Mouse (Mus musculus) lung, embryonic 16.5 days (tissue): Measurements from ENCODE around the gene Kif14. TPM values are rescaled to one million over a fixed set of nuclear protein-coding genes. Genes with fewer than 3 reads are reported as not detected.

Experiments used
- ATAC-seq: fragments of 200-750 bp; cut with Nextera tagmentation; 2 replicates; pipeline ENCODE4 v1.8.0; 2017; ENCODE audit warnings: low read depth, mild to moderate bottlenecking, moderate library complexity
- H3K27ac ChIP-seq: fragments of 300-500 bp; sonication (generic); 2 replicates; pipeline ENCODE4 v1.5.1; 2014; ENCODE audit warnings: mild to moderate bottlenecking, control low read depth, low read length
- H3K27me3 ChIP-seq: fragments of 300-500 bp; sonication (generic); 2 replicates; pipeline ENCODE4 v1.6.1; 2014; ENCODE audit warnings: low read depth, low read length, mixed read lengths; ENCODE audit not compliant: control insufficient read depth, insufficient read depth
- H3K36me3 ChIP-seq: fragments of 300-500 bp; sonication (generic); 2 replicates; pipeline ENCODE4 v1.6.1; 2014; ENCODE audit warnings: low read length; ENCODE audit not compliant: control insufficient read depth, insufficient read depth
- H3K4me1 ChIP-seq: fragments of 300-500 bp; sonication (generic); replicated peaks from 2 replicates; pipeline ENCODE4 v1.6.1; 2014; ENCODE audit warnings: low read length, mixed read lengths; ENCODE audit not compliant: control insufficient read depth, insufficient read depth
- H3K4me2 ChIP-seq: fragments of 300-500 bp; sonication (generic); 2 replicates; pipeline ENCODE4 v1.6.1; 2014; ENCODE audit warnings: low read depth, low read length, control low read depth
- H3K4me3 ChIP-seq: fragments of 300-500 bp; sonication (generic); 2 replicates; pipeline ENCODE4 v1.5.1; 2014; ENCODE audit warnings: mild to moderate bottlenecking, low read length, control low read depth
- H3K9ac ChIP-seq: fragments of 300-500 bp; sonication (generic); 2 replicates; pipeline ENCODE4 v1.6.1; 2014; ENCODE audit warnings: low read length, control low read depth
- H3K9me3 ChIP-seq: fragments of 300-500 bp; sonication (generic); 2 replicates; pipeline ENCODE4 v1.6.1; 2016; ENCODE audit warnings: low read length; ENCODE audit not compliant: control insufficient read depth
- WGBS: fragments of 180-500 bp; shearing (Covaris S2); extraction: QIAGEN DNeasy Blood & Tissue Kit; methylation state at CpG from one replicate; pipeline ENCODE4 v1.1.7; 2014; 5-methylcytosine and 5-hydroxymethylcytosine counted together
- polyA plus RNA-seq: library from polyadenylated mRNA; unstranded; fragments of >200 nt; fragmentation: Nextera tagmentation; extraction: Ambion mirVana; gene quantifications from 2 replicates; pipeline ENCODE4 v1.2.1, GENCODE M21; 2015

Gene Kif14
- polyA plus RNA-seq: 5.6 and 6.9 TPM in 2 replicates

DNA sequence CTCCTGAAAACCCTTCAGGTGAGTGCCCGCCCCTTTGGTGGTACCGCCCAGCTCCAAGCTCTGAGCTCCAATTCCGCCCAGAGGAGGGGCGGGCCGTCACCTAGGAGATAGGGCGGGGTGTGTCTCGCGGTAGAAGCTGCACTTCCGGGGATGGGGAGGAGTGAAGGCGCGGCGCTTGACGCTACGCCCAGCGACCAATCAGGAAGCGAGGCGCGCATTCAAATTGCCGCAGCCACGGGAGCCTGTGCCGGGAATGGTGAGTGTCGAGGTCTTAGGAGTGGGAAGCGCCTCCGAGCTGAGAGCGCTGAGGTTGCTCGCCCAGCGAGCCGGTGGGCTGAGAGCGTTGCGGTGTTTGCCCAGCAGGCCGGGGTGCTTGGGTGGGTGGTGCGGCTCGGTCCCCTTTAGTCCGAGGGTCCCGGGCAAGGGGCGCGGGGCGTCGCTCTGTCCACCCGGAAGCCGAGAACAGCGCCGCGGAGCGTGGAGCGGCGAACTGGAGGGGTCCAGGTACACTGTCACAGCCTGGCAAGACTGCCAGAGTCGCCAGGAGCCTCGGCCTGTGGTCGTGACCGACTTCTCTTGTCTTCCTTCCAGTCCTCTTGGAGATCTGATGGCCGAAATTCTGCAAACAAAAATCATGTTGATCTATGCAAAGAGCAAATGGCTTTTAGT, at the start of gene Kif14:
Gene Kif14 (plus strand): TSS at position 201 of the 669 bp plus-strand sequence.
- under 1% methylated on average over 52 of the region's 52 CpGs for WGBS
- Histone ChIP-seq H3K36me3 (peaks cover 7% of the 10 kb centered on the region; the same call in 1 of the 2 replicates), H3K4me1 (peaks cover 8% of the 10 kb centered on the region), H3K27me3 (no peaks in the 10 kb centered on the region), H3K4me2 (peak within 1 kb of the TSS; percentile 99), H3K4me3 (peak within 1 kb of the TSS; percentile 69), H3K27ac (peak within 1 kb of the TSS; percentile 25; the same call in 1 of the 2 replicates), H3K9ac (peak within 1 kb of the TSS; percentile 81), H3K9me3 (no peaks in the 10 kb centered on the region)
- peak; percentile 100 for ATAC-seq

DNA sequence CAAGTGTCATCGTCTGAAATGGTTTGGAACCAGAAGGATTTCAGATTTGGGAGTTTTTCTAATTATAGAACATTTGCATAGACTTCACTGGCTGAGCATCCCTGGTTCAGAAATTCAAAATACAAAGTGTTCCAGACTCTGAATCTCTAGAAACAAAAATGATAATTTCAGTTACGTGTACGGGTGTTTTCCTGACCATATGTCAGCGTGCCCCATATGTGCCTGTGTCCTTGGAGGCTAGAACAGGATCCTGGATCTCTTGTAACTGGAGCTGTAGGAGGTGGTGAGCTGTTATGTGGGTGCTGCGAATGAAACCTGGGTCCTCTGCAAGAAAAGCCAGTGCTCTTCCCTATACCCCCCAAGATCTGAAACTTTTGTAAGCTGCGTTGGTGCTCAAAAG, 47.8 kb upstream of the Kif14 start:
- Histone ChIP-seq H3K4me3 (no peak overlapping the region), H3K27ac (no peak overlapping the region), H3K27me3 (no peaks in the 10 kb centered on the region), H3K4me1 (no peaks in the 10 kb centered on the region), H3K9ac (no peak overlapping the region), H3K36me3 (no peaks in the 10 kb centered on the region; the same call in 1 of the 2 replicates), H3K9me3 (no peaks in the 10 kb centered on the region), H3K4me2 (no peak overlapping the region)
- no peak for ATAC-seq
- 86% methylated on average over 6 of the region's 6 CpGs for WGBS

DNA sequence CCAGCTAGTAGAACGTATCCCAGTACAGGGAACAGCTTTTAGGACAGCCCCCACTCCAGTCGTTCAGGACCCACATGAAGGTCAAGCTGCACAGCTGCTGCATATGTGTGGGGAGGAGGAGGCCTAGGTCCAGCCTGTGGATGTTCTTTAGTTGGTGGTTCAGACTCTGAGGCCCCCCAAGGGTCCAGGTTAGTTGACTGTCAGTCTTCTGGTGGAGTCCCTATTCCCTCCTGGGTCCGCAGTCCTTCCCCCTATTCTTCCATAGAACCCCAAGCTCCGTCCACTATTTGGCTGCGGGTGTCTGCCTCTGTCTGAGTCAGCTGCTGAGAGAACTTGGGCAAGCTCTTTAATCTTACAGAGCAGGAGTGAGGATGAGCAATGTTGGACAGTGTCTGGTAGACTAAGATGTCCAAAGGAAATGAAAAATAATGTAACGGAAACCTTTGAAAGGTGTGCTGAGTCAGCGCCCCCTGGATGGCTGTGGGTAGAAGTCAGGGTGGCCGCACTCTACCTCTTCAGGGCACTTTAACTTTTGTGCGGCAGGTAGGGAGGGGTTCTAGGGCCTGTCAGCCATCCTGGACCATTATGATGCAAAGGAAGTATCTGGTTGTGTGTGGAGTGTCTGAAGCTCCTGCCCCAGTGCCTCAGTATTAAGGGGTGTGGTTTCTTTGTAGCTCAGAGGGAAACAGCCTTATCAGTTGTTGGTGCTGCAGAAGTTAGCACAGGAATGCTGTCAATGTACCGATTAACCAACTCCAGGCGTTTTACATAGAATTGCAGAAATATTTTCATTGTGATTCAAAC, 38.8 kb upstream of the Kif14 start:
- no peak overlapping the region for H3K4me2 ChIP-seq
- H3K4me1 ChIP-seq: no peaks in the 10 kb centered on the region
- peaks cover 5% of the 10 kb centered on the region; the same call in 1 of the 2 replicates for H3K36me3 ChIP-seq
- no peak overlapping the region for H3K27ac ChIP-seq
- no peaks in the 10 kb centered on the region for H3K9me3 ChIP-seq
- ATAC-seq: no peak
- H3K27me3 ChIP-seq: no peaks in the 10 kb centered on the region
- H3K9ac ChIP-seq: no peak overlapping the region
- 71% methylated on average over 11 of the region's 11 CpGs for WGBS
- H3K4me3 ChIP-seq: no peak overlapping the region

DNA sequence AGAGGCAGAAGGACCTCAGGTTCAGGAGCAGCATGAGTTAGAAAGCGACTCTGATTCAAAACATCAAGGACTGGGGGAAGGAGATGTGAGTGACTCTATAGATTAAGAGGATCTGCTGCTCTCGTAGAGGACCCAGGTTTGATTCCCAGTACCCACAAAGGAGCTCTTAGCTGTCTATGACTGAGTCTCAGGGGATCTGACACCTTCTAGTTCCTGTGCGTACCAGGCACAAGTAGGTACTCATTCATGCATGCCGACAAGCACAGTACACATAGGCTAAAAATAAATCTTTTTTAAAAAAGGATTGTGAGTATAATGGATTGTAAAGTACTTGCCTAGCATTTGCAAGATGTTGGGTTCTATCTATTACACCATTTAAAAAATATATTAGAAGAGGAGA, 37.2 kb upstream of the Kif14 start:
- 81% methylated on average over 4 of the region's 4 CpGs for WGBS
- Histone ChIP-seq H3K36me3 (peaks cover 7% of the 10 kb centered on the region; the same call in 1 of the 2 replicates), H3K4me3 (no peak overlapping the region), H3K27me3 (no peaks in the 10 kb centered on the region), H3K9me3 (no peaks in the 10 kb centered on the region), H3K4me2 (no peak overlapping the region), H3K27ac (no peak overlapping the region), H3K4me1 (no peaks in the 10 kb centered on the region), H3K9ac (no peak overlapping the region)
- ATAC-seq: no peak

DNA sequence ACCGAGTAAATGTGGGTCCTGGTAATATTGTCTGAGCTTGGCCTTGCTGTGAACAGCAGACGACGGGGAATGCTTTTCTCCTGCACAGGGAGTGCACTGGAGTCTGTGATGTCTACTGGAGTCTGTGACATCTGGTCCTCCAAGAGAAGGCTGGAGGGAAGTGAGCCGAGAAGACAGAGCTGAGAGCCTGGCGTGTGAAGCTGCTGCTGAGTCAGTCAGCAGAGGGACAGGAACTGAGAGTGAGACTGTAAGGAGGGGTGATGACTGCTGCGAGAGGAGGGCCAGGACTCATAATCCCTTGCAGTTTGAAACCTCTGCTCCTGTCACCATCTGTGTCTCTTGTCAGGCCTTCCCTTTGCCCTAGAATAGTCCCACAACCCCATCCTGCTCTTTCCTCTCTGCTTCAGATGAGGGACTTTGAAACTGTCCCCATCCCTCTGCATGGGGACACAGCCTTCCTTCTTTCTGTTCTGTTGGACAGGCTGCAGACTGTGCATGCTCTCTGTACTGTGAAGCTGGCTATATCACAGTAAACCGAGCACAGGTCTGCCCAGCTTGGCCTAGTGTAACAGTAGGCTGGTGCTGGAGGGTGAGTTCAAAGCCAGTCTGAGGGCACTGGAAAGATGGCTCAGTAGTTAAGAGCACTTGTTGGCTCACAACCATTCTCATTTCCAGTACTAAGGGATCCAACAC, 35.9 kb upstream of the Kif14 start:
- no peak overlapping the region for H3K9ac ChIP-seq
- H3K4me2 ChIP-seq: no peak overlapping the region
- no peak overlapping the region for H3K4me3 ChIP-seq
- H3K27me3 ChIP-seq: no peaks in the 10 kb centered on the region
- H3K36me3 ChIP-seq: peaks cover 7% of the 10 kb centered on the region; the same call in 1 of the 2 replicates
- ATAC-seq: no peak
- no peaks in the 10 kb centered on the region for H3K9me3 ChIP-seq
- H3K27ac ChIP-seq: no peak overlapping the region
- H3K4me1 ChIP-seq: no peaks in the 10 kb centered on the region
- 49% methylated on average over 7 of the region's 7 CpGs for WGBS

DNA sequence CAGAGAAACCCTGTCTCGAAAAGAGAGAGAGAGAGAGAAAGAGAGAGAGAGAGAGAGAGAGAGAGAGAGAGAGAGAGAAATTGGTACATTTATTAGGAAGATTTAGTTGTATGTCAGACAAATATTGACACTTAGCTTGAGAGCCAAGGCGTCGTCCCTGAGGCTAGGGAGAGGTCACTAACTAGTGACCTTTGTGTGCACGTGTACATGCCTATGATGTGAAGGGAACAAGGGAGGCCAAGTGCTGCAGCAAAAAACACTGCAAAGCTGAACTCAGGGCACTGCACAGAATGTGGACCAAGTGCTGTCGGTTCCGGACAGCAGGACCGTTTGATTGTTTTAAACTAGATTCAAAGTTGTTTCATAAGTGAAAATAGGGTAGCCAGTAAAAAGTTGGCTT, 25.4 kb upstream of the Kif14 start:
- Histone ChIP-seq H3K4me1 (peaks cover 2% of the 10 kb centered on the region; the same call in 1 of the 2 replicates), H3K36me3 (peaks cover 2% of the 10 kb centered on the region; the same call in 1 of the 2 replicates), H3K4me2 (no peak overlapping the region), H3K9ac (no peak overlapping the region), H3K4me3 (no peak overlapping the region), H3K27me3 (no peaks in the 10 kb centered on the region), H3K9me3 (no peaks in the 10 kb centered on the region), H3K27ac (no peak overlapping the region)
- ATAC-seq: no peak
- WGBS: 76% methylated on average over 7 of the region's 7 CpGs

DNA sequence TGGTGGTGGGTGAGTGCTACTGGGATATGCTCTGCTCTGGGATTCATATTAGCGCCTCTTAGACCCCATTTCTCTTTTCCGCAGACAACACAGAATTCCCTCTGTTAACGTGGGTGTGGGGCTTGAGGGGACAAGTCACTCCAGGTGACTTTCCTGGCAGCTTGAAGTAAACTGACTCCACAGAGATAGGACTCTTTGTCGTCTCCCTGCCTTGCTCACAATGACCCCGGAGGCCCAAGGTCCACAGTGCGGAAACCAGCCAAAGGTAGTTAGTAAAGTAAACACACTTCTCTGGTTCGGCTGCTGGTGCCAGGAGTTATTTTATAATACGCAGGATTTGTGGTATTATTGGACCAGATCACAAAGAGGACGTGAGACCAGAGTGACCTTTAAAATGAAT, 23.3 kb upstream of the Kif14 start:
- WGBS: 39% methylated on average over 9 of the region's 9 CpGs
- Histone ChIP-seq H3K4me3 (no peak overlapping the region), H3K27me3 (no peaks in the 10 kb centered on the region), H3K4me2 (no peak overlapping the region), H3K4me1 (peaks cover 2% of the 10 kb centered on the region; the same call in 1 of the 2 replicates), H3K9ac (no peak overlapping the region), H3K36me3 (peaks cover 2% of the 10 kb centered on the region; the same call in 1 of the 2 replicates), H3K27ac (no peak overlapping the region), H3K9me3 (no peaks in the 10 kb centered on the region)
- ATAC-seq: no peak

DNA sequence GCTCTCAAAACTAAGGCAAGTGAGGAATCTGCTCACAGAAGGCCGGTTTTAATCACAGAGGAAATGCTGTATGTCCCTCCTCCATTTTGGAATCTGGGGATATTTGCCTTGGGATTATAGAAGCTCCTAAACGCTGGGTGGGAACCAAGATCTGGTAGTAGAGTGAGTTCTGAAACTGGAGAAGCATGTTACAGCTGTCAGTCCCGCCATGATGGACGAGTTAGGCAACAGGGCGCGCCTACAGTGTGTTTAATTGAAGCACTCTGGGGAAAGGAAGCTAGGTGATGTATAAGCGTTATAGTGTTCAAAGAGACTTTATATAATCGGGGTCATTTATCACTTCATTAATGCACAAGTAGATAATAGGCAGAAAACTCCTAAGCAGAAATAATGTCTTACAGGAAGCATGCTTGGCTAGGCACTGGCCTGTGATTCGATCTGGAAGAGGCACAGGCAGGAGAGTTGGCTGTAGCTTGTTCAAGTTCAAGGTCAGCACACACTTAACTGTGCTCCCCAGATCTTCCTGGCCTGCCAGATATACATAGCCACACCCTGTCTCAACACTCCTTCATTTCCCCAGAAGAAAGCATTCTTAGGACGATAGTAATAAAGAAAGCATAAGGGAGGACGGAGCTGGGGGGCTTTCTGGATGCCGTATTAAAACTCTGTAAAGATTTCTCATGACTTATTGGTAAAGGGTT, 21.4 kb upstream of the Kif14 start:
- no peak for ATAC-seq
- H3K27ac ChIP-seq: no peak overlapping the region
- H3K9me3 ChIP-seq: no peaks in the 10 kb centered on the region

More for the DNA sequence above, 21.4 kb upstream of the Kif14 start:
- 64% methylated on average over 12 of the region's 12 CpGs for WGBS
- Histone ChIP-seq H3K27me3 (no peaks in the 10 kb centered on the region), H3K4me1 (peaks cover 2% of the 10 kb centered on the region; the same call in 1 of the 2 replicates), H3K9ac (no peak overlapping the region), H3K4me3 (no peak overlapping the region), H3K36me3 (peaks cover 2% of the 10 kb centered on the region; the same call in 1 of the 2 replicates), H3K4me2 (no peak overlapping the region)
